Mouse (Mus musculus) heart, embryonic 14.5 days (tissue): ENCODE results near the gene Nkiras2. TPM values are rescaled to one million over a fixed set of nuclear protein-coding genes. Genes with fewer than 3 reads are reported as not detected.
A peak's percentile ranks its signal among the peaks of the same experiment; 100 is the strongest.

Source experiments
- ATAC-seq: fragments of 200-750 bp; cut with Nextera tagmentation; 2 replicates; pipeline ENCODE4 v1.8.0; 2017; ENCODE audit warnings: low read depth, moderate TSS enrichment; ENCODE audit not compliant: insufficient number of reproducible peaks, insufficient read depth, low FRiP score
- H3K27ac ChIP-seq, 2 experiments: fragments of 200-500 bp in 1 of 2; fragments of 300-500 bp in 1 of 2; sonication (generic) in 1 of 2; replicated peaks in 1 of 2; 2 replicates each; pipeline ENCODE4 v1.5.1; 2012 to 2014; ENCODE audit warnings: low read depth in 2 of 2, low read length in 2 of 2, control low read depth in 1 of 2, mild to moderate bottlenecking in 1 of 2, mixed read lengths in 1 of 2; ENCODE audit not compliant: control insufficient read depth in 1 of 2, insufficient read depth in 1 of 2
- H3K27me3 ChIP-seq: fragments of 300-500 bp; sonication (generic); 2 replicates; pipeline ENCODE4 v1.6.1; 2014; ENCODE audit warnings: mild to moderate bottlenecking, low read length, control low read depth; ENCODE audit not compliant: control insufficient read depth, insufficient read depth
- H3K36me3 ChIP-seq: fragments of 300-500 bp; sonication (generic); 2 replicates; pipeline ENCODE4 v1.6.1; 2014; ENCODE audit warnings: mild to moderate bottlenecking, control low read depth, low read length, mixed read lengths; ENCODE audit not compliant: control insufficient read depth, insufficient read depth
- H3K4me1 ChIP-seq, 2 experiments: fragments of 200-500 bp in 1 of 2; fragments of 300-500 bp in 1 of 2; sonication (generic) in 1 of 2; 2 replicates each; pipeline ENCODE4 v1.6.1; 2012 to 2014; ENCODE audit warnings: low read length in 2 of 2, control low read depth in 1 of 2, mixed read lengths in 1 of 2; ENCODE audit not compliant: control insufficient read depth in 2 of 2, insufficient read depth in 2 of 2
- H3K4me2 ChIP-seq: fragments of 300-500 bp; sonication (generic); 2 replicates; pipeline ENCODE4 v1.6.1; 2014; ENCODE audit warnings: mild to moderate bottlenecking, low read length
- H3K4me3 ChIP-seq, 2 experiments: fragments of 200-500 bp in 1 of 2; fragments of 300-500 bp in 1 of 2; sonication (generic) in 1 of 2; 2 replicates each; pipeline ENCODE4 v1.5.1; 2012 to 2014; ENCODE audit warnings: low read length in 2 of 2, mild to moderate bottlenecking in 2 of 2, control low read depth in 1 of 2, low read depth in 1 of 2, moderate library complexity in 1 of 2; ENCODE audit not compliant: control insufficient read depth in 1 of 2, insufficient read depth in 1 of 2
- H3K9ac ChIP-seq: fragments of 300-500 bp; sonication (generic); 2 replicates; pipeline ENCODE4 v1.6.1; 2014; ENCODE audit warnings: mild to moderate bottlenecking, low read length
- H3K9me3 ChIP-seq: fragments of 300-500 bp; sonication (generic); 2 replicates; pipeline ENCODE4 v1.6.1; 2016; ENCODE audit warnings: low read length, control low read depth; ENCODE audit not compliant: control insufficient read depth
- WGBS: fragments of 180-500 bp; shearing (Covaris S2); extraction: QIAGEN DNeasy Blood & Tissue Kit; methylation state at CpG from one replicate; pipeline ENCODE4 v1.1.7; 2014; 5-methylcytosine and 5-hydroxymethylcytosine counted together
- polyA plus RNA-seq: library from polyadenylated mRNA; unstranded; fragments of >200 nt; fragmentation: Nextera tagmentation; extraction: Ambion mirVana; gene quantifications from 2 replicates; pipeline ENCODE4 v1.2.1, GENCODE M21; 2014

Gene Nkiras2
- polyA plus RNA-seq, 1 experiment from 2014 or later, result 81.1 TPM

DNA sequence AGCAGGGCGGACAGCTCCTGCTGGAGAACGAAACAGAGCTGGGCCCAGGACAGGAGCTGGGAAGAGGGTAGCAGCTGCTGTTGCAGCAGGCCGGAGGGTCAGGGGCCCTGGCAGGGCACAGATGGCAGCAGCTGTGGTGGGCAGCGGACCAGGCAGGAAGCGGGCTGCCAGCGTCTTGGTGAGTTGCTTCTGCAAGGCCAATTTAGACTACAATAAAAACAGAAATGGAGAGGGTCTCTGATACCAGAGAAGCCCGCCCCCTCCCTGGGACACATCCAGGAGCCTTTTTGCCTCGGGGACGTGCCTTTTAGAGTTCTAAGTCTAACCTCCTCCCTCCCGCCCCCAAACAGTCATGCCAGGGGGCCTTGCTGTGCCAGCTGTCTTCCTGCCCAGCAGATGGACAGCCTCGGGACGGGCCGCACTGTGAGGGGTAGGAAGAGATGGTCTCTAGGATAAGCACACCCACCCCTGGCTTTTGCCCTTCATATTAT is 9.9 kb downstream of the Nkiras2 start:
- no peak overlapping the region for H3K4me2 ChIP-seq
- H3K27me3 ChIP-seq, result peaks cover 3% of the 10 kb centered on the region
- ATAC-seq, result no peak
- peaks cover 3 to 9% of the 10 kb centered on the region in 2 experiments for H3K4me1 ChIP-seq
- H3K4me3 ChIP-seq, result no peak overlapping the region
- no peak overlapping the region for H3K9ac ChIP-seq
- 61% methylated on average over 13 of the region's 13 CpGs for WGBS
- H3K27ac ChIP-seq, result no peak overlapping the region
- no peaks in the 10 kb centered on the region for H3K9me3 ChIP-seq
- H3K36me3 ChIP-seq, result peaks cover 26% of the 10 kb centered on the region

DNA sequence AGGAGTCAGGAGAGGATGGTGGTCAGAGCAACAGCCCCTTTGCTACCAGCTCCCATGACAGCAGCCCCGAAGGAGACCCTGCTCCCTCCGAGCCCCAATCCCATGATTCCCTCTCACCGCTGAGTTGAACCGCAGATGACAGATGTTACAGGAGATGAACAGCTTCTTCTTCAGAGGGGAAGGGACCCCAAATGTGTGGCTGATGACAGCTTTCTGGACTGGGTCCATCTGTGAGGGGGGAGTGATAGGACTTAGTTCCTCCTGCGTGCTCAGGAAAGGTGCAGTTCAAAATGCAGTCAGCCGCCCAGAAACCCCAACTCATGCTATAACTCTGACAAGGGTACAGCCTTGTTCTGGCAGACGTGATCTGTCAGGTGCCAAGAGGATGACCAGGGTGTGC is 15.5 kb downstream of the Nkiras2 start:
- Histone ChIP-seq H3K27me3 (peaks cover 12% of the 10 kb centered on the region), H3K4me1 (no peaks in the 10 kb centered on the region), H3K4me2 (no peak overlapping the region), H3K9me3 (no peaks in the 10 kb centered on the region), H3K9ac (no peak overlapping the region), H3K27ac (no peak overlapping the region), H3K4me3 (no peak overlapping the region), H3K36me3 (no peaks in the 10 kb centered on the region)
- 52% methylated on average over 7 of the region's 7 CpGs for WGBS
- no peak for ATAC-seq

DNA sequence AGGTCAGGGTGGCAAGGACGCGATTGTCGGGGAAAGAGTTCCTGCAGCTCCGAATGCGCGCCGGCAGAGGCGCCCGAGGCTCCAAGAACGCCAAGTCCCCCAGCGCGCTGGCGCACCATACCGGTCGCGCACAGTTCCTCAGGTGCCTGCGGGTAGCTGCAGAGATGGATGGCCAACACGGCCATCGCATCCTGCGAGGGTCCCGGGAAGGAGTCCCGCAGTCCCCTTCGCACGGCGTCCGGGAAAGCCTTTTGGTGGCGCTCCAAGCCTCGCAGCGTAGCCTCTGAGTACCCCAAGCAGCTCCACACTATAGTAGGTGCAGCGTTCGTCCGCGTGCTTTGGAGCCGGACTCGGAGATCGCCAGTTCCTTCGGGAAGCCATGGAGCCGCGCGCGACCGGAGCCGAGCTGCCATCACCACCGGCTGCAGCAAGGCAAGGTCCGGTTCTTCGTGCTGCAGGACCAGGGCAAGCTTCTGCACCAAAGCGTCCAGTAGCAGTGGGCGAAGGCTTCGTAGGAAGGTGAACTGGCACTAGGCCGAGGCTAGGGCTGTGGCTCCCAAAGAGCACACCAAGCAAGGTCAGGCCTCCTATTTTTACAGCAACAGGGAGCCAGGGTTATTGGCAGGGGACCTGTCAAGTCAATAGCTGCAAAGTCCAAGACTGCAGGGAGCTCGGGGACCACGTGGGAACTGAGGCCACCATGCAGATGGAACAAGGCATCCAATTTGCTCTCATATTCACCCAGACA is 21.3 kb downstream of the Nkiras2 start:
- H3K27ac ChIP-seq, result no peak overlapping the region
- peak overlapping the region; percentile 64 for H3K4me2 ChIP-seq
- H3K9me3 ChIP-seq, result no peaks in the 10 kb centered on the region
- 7% methylated on average over 52 of the region's 52 CpGs for WGBS
- peaks cover 27% of the 10 kb centered on the region for H3K27me3 ChIP-seq
- peaks cover 3 to 8% of the 10 kb centered on the region in 2 experiments; a peak in 2 of 4 replicates for H3K4me1 ChIP-seq
- H3K36me3 ChIP-seq, result no peaks in the 10 kb centered on the region
- H3K9ac ChIP-seq, result peak overlapping the region; percentile 42; the same call in 1 of the 2 replicates
- peak overlapping the region; percentile 28 to 36 for H3K4me3 ChIP-seq
- no peak for ATAC-seq

DNA sequence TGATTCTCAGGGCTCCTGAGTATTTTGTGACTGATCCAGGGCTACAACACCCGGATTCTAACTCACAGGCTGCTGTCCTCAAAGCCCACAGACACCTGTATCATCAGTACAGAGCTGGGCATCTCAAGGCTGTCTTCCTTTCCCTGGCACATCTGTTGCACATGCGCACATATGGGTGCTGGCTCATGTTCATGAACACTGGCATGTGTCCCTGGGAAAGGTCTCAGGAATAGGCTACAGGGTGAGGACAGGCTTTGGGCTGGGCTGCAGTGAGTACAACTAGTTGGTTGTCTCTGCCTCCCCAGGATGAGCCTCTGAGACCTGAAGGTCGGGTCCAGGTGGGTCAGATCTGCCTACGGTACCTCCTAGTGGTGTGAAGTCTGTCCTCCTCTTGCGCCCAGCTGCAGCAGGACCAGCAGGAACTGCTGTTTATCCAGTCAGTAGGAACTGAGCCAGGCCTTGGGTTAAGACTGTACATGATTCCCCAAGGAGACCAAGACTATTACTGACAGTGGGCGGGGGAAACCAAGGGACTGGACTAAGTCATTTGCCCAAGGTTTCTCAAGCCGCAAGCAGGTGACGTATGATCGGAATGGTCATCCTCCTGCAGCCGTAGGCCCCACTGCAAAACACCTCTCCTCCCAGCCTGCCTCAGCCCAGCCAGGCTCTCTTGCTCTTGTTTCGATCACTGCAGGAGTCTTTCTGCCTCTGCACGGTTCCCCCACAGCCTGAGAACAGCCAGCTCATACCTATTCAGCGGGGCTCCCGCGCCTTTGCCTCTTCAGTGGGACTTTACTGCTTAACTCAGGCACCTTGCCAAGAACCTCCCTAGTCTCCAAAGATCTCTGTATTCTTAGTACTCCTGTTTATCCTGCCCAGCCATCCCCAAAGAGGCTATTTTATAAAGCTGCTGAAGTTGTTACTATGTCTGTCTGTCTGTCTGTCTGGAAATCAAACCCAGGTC is 24.9 kb downstream of the Nkiras2 start:
- Histone ChIP-seq H3K9ac (no peak overlapping the region), H3K4me3 (no peak overlapping the region), H3K4me2 (no peak overlapping the region), H3K4me1 (peaks cover 3 to 8% of the 10 kb centered on the region in 2 experiments; a peak in 2 of 4 replicates), H3K27me3 (peaks cover 35% of the 10 kb centered on the region), H3K36me3 (no peaks in the 10 kb centered on the region), H3K27ac (no peak overlapping the region), H3K9me3 (no peaks in the 10 kb centered on the region)
- ATAC-seq, result no peak
- 61% methylated on average over 15 of the region's 15 CpGs for WGBS

- H3K4me1 ChIP-seq, result no peaks in the 10 kb centered on the region
- no peaks in the 10 kb centered on the region for H3K36me3 ChIP-seq
- H3K4me2 ChIP-seq, result no peak overlapping the region
- no peak overlapping the region for H3K9ac ChIP-seq
- H3K27ac ChIP-seq, result no peak overlapping the region
- no peaks in the 10 kb centered on the region for H3K9me3 ChIP-seq
- H3K4me3 ChIP-seq, result no peak overlapping the region
- 15% methylated on average over 1 of the region's 1 CpGs for WGBS
- peaks cover 41% of the 10 kb centered on the region for H3K27me3 ChIP-seq
- ATAC-seq, result no peak
Measured at GRCm38 (mm10) chr11:100646265-100646664, 27.2 kb downstream of the Nkiras2 start.

- ATAC-seq, result no peak
- Histone ChIP-seq H3K9ac (no peak overlapping the region), H3K4me1 (no peaks in the 10 kb centered on the region; a peak in 1 of 4 replicates), H3K27me3 (peaks cover 44% of the 10 kb centered on the region), H3K4me3 (no peak overlapping the region), H3K27ac (no peak overlapping the region), H3K36me3 (no peaks in the 10 kb centered on the region), H3K4me2 (no peak overlapping the region), H3K9me3 (no peaks in the 10 kb centered on the region)
- 83% methylated on average over 8 of the region's 8 CpGs for WGBS
Measured at GRCm38 (mm10) chr11:100648405-100648804, 29.4 kb downstream of the Nkiras2 start.

DNA sequence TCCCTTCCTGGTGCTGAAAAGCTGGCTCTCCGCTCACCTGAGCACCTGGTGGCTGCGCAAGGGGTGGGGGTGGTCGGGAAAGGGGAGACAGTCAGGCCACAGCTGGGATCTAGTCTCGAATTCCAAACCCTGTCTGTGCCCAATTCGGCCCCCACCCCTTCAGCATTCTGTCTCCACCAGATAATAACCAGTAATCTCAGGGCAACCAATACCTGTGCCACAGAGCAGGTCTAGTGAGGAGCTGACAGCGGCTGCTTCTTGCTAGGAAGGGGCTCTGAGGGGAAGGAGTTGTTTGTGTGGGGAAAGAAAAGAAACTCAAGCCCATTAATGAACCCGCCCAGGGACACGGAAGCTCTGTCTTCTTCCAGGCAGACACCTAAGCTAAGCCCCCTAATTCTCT is 32.2 kb downstream of the Nkiras2 start:
- ATAC-seq, result no peak

More for the DNA sequence above, 32.2 kb downstream of the Nkiras2 start:
- whole genome bisulfite sequencing, result 24% methylated on average over 8 of the region's 8 CpGs
- Histone ChIP-seq H3K9me3 (no peaks in the 10 kb centered on the region), H3K27me3 (peaks cover 40% of the 10 kb centered on the region), H3K36me3 (no peaks in the 10 kb centered on the region), H3K4me2 (no peak overlapping the region), H3K4me1 (peaks cover 2% of the 10 kb centered on the region in 2 experiments; a peak in 3 of 4 replicates), H3K9ac (no peak overlapping the region), H3K4me3 (no peak overlapping the region), H3K27ac (no peak overlapping the region)
